9 mouse cellular contexts compared by ENCODE assay signal in the genomic region with DNA sequence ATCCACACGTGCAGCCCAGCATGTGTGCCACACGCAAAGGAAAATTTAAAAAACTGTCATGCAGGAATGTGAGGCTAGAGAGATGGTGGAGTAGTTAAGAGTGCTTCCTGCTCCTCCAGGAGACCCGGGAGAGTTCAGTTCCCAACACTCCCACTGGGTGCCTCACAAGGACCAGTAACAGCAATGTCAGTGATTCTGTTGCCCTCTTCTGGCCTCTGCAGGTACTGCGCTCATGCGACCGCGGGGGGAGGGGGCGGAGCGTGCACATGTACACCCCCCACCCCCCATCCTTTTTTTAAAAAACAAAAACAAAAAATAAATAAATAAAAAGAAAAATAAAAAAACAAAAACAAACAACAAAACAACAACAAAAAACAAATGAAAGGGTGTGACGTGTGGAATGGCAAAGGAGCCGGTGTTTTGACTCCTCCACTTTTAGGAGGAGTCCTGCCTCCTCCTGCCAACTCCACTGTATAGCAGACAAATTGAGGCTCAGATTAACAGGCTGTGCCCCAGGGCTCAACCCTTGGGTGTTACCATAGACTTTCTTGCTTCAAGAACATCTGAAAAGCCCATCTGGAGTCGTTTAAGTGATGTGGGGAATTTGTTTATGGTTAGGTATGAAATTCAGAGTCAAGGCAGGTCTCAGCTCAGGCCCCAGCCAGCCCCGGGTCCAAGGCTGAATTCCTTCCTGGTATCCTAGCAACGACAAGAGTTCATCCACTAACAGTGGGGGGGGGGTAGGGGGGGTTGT. TPM values are rescaled to one million over a fixed set of nuclear protein-coding genes. Genes with fewer than 3 reads are reported as not detected.
A peak's percentile ranks its signal among the peaks of the same experiment; 100 is the strongest.
DNase-seq lines count a peak whose midpoint lies in the region; ATAC-seq and TF ChIP-seq lines count a peak whose summit lies in the region.
"Had no signal": no experiment of that assay in that cellular context is flagged by ENCODE, and none has a peak within 500 bp of the region (broad histone marks: within the 10 kb centered on the region; RNA-seq: fewer than 3 reads in every experiment).

No protein-coding gene starts in this region.

- no peak for ATAC-seq in G1E (ENCODE audit: extremely low read depth, insufficient number of reproducible peaks, low FRiP score, poor library complexity, severe bottlenecking)
- ATAC-seq in lung, embryonic 14.5 days (ENCODE audit: insufficient read depth), result no peak
- ATAC-seq in erythroblast, adult 5-6 weeks (replicated peaks; ENCODE audit: low FRiP score, poor library complexity, severe bottlenecking), result no peak

- TF ChIP-seq CTCF in G1E (IDR thresholded peaks at IDR 0.05; ENCODE audit: low read depth, low read length), result peak; percentile 53; the same call in 1 of the 2 replicates
- TF ChIP-seq CTCF in lung, embryonic 14.5 days (IDR thresholded peaks at IDR 0.05; ENCODE audit: low read depth), result peak; percentile 90

- peaks cover 29% of the 10 kb centered on the region for H3K27me3 ChIP-seq in G1E (ENCODE audit: insufficient read depth, low read length)
- no peaks in the 10 kb centered on the region for H3K27me3 ChIP-seq in lung, embryonic 14.5 days (ENCODE audit: insufficient read depth, low read length)
- H3K27me3 ChIP-seq: lung, embryonic 15.5 days had no signal

- H3K27ac ChIP-seq in lung, embryonic 14.5 days (ENCODE audit: low read depth), result no peak overlapping the region
- H3K27ac ChIP-seq: lung, embryonic 15.5 days had no signal

- no peak overlapping the region for H3K4me3 ChIP-seq in G1E (ENCODE audit: low read depth, low read length)
- H3K4me3 ChIP-seq in lung, embryonic 14.5 days (ENCODE audit: low read depth, low read length), result no peak overlapping the region
- H3K4me3 ChIP-seq: lung, embryonic 15.5 days had no signal

- peak; percentile 72 for DNase-seq in 416B (ENCODE audit: low read depth)
- peak; percentile 46 for DNase-seq in G1E (ENCODE audit: low spot score)
- DNase-seq in cerebellum, adult 9-10 months, result peak; percentile 61
- DNase-seq in gastrocnemius, adult 18-20 months (ENCODE audit: low spot score), result peak; percentile 69
- peak; percentile 81 to 85 for DNase-seq in kidney, postnatal 4 days
- peak; percentile 78 for DNase-seq in lung, embryonic 14.5 days
- peak; percentile 68 for DNase-seq in right cerebral cortex, postnatal 14 days

- no peaks in the 10 kb centered on the region for H3K36me3 ChIP-seq in G1E (replicated peaks)
- no peaks in the 10 kb centered on the region for H3K36me3 ChIP-seq in lung, embryonic 14.5 days (ENCODE audit: insufficient read depth)
- H3K36me3 ChIP-seq: lung, embryonic 15.5 days had no signal

- peaks cover 6% of the 10 kb centered on the region; the same call in 1 of the 2 replicates for H3K4me1 ChIP-seq in G1E (ENCODE audit: insufficient read depth, low read depth, low read length)
- H3K4me1 ChIP-seq in lung, embryonic 14.5 days (ENCODE audit: insufficient read depth), result no peaks in the 10 kb centered on the region

- H3K4me2 ChIP-seq in lung, embryonic 14.5 days, result no peak overlapping the region
- H3K4me2 ChIP-seq: lung, embryonic 15.5 days had no signal

- 4% methylated on average over 14 of the region's 14 CpGs for WGBS in lung, embryonic 14.5 days

- no peaks in the 10 kb centered on the region for H3K9me3 ChIP-seq in G1E (replicated peaks)
- H3K9me3 ChIP-seq in lung, embryonic 14.5 days (ENCODE audit: low read depth, low read length), result no peaks in the 10 kb centered on the region
- H3K9me3 ChIP-seq: lung, embryonic 15.5 days had no signal

- H3K9ac ChIP-seq in lung, embryonic 14.5 days, result no peak overlapping the region
- H3K9ac ChIP-seq: lung, embryonic 15.5 days had no signal

RNA-seq across cellular contexts. Expression of gene Clpsl2, which starts 4.0 kb away (rescaled TPM):
- not detected in 2 replicates for total RNA-seq in G1E (2014; fragmentation: Nextera tagmentation)
- not detected in 2 replicates for total RNA-seq in G1E (2017)
- not detected in 2 replicates for polyA plus RNA-seq in G1E (2012)
- total RNA-seq in gastrocnemius, adult 18-20 months (2021), result not detected
- not detected in 2 replicates for polyA plus RNA-seq in lung, embryonic 14.5 days (2014; fragmentation: Nextera tagmentation; extraction: Ambion mirVana)
- total RNA-seq in erythroblast, adult 5-6 weeks (2015; ENCODE audit: low replicate concordance), result not detected in 2 replicates
- total RNA-seq in erythroblast, adult 5-6 weeks (2017; ENCODE audit: low replicate concordance), result not detected in 2 replicates
- polyA plus RNA-seq: lung, embryonic 15.5 days had no signal

RNA-seq across cellular contexts. Expression of gene Clps, which starts 7.3 kb away (rescaled TPM):
- not detected in 2 replicates for total RNA-seq in G1E (2014; fragmentation: Nextera tagmentation)
- not detected in 2 replicates for total RNA-seq in G1E (2017)
- polyA plus RNA-seq in G1E (2012), result not detected in 2 replicates
- not detected for total RNA-seq in gastrocnemius, adult 18-20 months (2021)
- polyA plus RNA-seq in lung, embryonic 14.5 days (2014; fragmentation: Nextera tagmentation; extraction: Ambion mirVana), result 0.33 and 0.80 TPM in 2 replicates
- total RNA-seq in erythroblast, adult 5-6 weeks (2015; ENCODE audit: low replicate concordance), result not detected in 2 replicates
- not detected in 2 replicates for total RNA-seq in erythroblast, adult 5-6 weeks (2017; ENCODE audit: low replicate concordance)

RNA-seq across cellular contexts. Expression of gene Lhfpl5, which starts 22.2 kb away (rescaled TPM):
- not detected in 2 replicates for total RNA-seq in G1E (2014; fragmentation: Nextera tagmentation)
- not detected in 2 replicates for total RNA-seq in G1E (2017)
- not detected in 2 replicates for polyA plus RNA-seq in G1E (2012)
- not detected for total RNA-seq in gastrocnemius, adult 18-20 months (2021)
- 0.20 and 0.32 TPM in 2 replicates for polyA plus RNA-seq in lung, embryonic 14.5 days (2014; fragmentation: Nextera tagmentation; extraction: Ambion mirVana)
- not detected in 2 replicates for total RNA-seq in erythroblast, adult 5-6 weeks (2015; ENCODE audit: low replicate concordance)
- not detected in 2 replicates for total RNA-seq in erythroblast, adult 5-6 weeks (2017; ENCODE audit: low replicate concordance)

RNA-seq across cellular contexts. Expression of gene Armc12, which starts 22.6 kb away (rescaled TPM):
- total RNA-seq in G1E (2014; fragmentation: Nextera tagmentation) (not detected in 2 replicates), G1E (2017) (not detected in 2 replicates)
- 0.07 TPM in 1 of 2 replicates, not detected in the other for polyA plus RNA-seq in G1E (2012)
- total RNA-seq in gastrocnemius, adult 18-20 months (2021), result not detected
- not detected in 2 replicates for polyA plus RNA-seq in lung, embryonic 14.5 days (2014; fragmentation: Nextera tagmentation; extraction: Ambion mirVana)
- total RNA-seq in erythroblast, adult 5-6 weeks (2015; ENCODE audit: low replicate concordance), result not detected in 2 replicates
- total RNA-seq in erythroblast, adult 5-6 weeks (2017; ENCODE audit: low replicate concordance), result not detected in 2 replicates
- polyA plus RNA-seq: lung, embryonic 15.5 days had no signal

RNA-seq across cellular contexts. Expression of gene Fkbp5, which starts 35.9 kb away (rescaled TPM):
- total RNA-seq in G1E (2014; fragmentation: Nextera tagmentation) (11.7 and 16.4 TPM in 2 replicates), G1E (2017) (14.0 and 18.5 TPM in 2 replicates)
- polyA plus RNA-seq in G1E (2012), result 36.6 and 41.4 TPM in 2 replicates
- total RNA-seq in gastrocnemius, adult 18-20 months (2021), result 10 to 100 TPM; 54.0 to 92.7 TPM
- 8.3 and 8.7 TPM in 2 replicates for polyA plus RNA-seq in lung, embryonic 14.5 days (2014; fragmentation: Nextera tagmentation; extraction: Ambion mirVana)
- total RNA-seq in erythroblast, adult 5-6 weeks (2015; ENCODE audit: low replicate concordance), result 3.7 and 6.7 TPM in 2 replicates
- 12.8 and 13.8 TPM in 2 replicates for total RNA-seq in erythroblast, adult 5-6 weeks (2017; ENCODE audit: low replicate concordance)
